Mouse (Mus musculus) cortical plate, adult 2 months (tissue): ENCODE data around the gene Lnx2. TPM values are rescaled to one million over a fixed set of nuclear protein-coding genes. Genes with fewer than 3 reads are reported as not detected.

Experiments
- H3K27ac ChIP-seq: fragments of 200-500 bp; 2 replicates; pipeline ENCODE4 v1.5.1; 2012; ENCODE audit warnings: low read length, control low read depth, inconsistent platforms; ENCODE audit not compliant: insufficient read depth
- H3K4me1 ChIP-seq: fragments of 200-500 bp; 2 replicates; pipeline ENCODE4 v1.6.1; 2011; ENCODE audit warnings: low read length; ENCODE audit not compliant: control insufficient read depth, insufficient read depth
- H3K4me3 ChIP-seq: fragments of 200-500 bp; 2 replicates; pipeline ENCODE4 v1.5.1; 2011; ENCODE audit warnings: mild to moderate bottlenecking, low read length, control low read depth; ENCODE audit not compliant: insufficient read depth
- CTCF ChIP-seq: fragments of 200-500 bp; IDR thresholded peaks from 2 replicates; pipeline ENCODE4 v1.5.1; 2011; ENCODE audit warnings: mild to moderate bottlenecking, control low read depth, low read length; ENCODE audit not compliant: insufficient read depth; ENCODE audit errors: extremely low read depth
- POLR2A ChIP-seq: fragments of 200-500 bp; IDR thresholded peaks from 2 replicates; pipeline ENCODE4 v1.6.1; 2011; ENCODE audit warnings: mild to moderate bottlenecking, low read length, control low read depth; ENCODE audit not compliant: insufficient read depth; ENCODE audit errors: extremely low read depth
- polyA plus RNA-seq: library from polyadenylated mRNA; depleted of rRNA; stranded (reverse); fragments of >200 nt; gene quantifications from 2 replicates; pipeline ENCODE4 v1.2.3, GENCODE M21; 2012; rRNA removed

Gene Lnx2
- polyA plus RNA-seq = 4.7 and 5.8 TPM in 2 replicates

- Histone ChIP-seq H3K27ac (peak within 1 kb of the TSS; percentile 60), H3K4me1 (peaks cover 3% of the 10 kb centered on the region; the same call in 1 of the 2 replicates), H3K4me3 (peak within 1 kb of the TSS; percentile 91)
- TF ChIP-seq POLR2A (peak; percentile 31; the same call in 1 of the 2 replicates), CTCF (0 out of 2 replicates have a peak, but pooled peaks have one; percentile 1)
Measured at GRCm38 (mm10) chr5:147076026-147076798, at the start of gene Lnx2. TSS of gene Lnx2 (minus strand) at chr5:147076586.

GRCm38 (mm10) chr5:147125542-147126185, 49.3 kb upstream of the Lnx2 start:
- TF ChIP-seq CTCF (no peak), POLR2A (no peak)
- H3K27ac ChIP-seq = no peak overlapping the region
- H3K4me1 ChIP-seq = no peaks in the 10 kb centered on the region
- H3K4me3 ChIP-seq = no peak overlapping the region

GRCm38 (mm10) chr5:147124794-147125193, 48.4 kb upstream of the Lnx2 start:
- no peak for TF ChIP-seq POLR2A
- TF ChIP-seq CTCF = no peak
- no peaks in the 10 kb centered on the region for H3K4me1 ChIP-seq
- H3K4me3 ChIP-seq = no peak overlapping the region
- no peak overlapping the region for H3K27ac ChIP-seq

GRCm38 (mm10) chr5:147121146-147121545, 44.8 kb upstream of the Lnx2 start:
- H3K4me3 ChIP-seq = no peak overlapping the region
- H3K27ac ChIP-seq = no peak overlapping the region
- no peak for TF ChIP-seq POLR2A
- TF ChIP-seq CTCF = 0 out of 2 replicates have a peak, but pooled peaks have one; percentile 10
- H3K4me1 ChIP-seq = no peaks in the 10 kb centered on the region

- TF ChIP-seq CTCF (no peak), POLR2A (no peak)
Measured at GRCm38 (mm10) chr5:147117027-147117426, 40.6 kb upstream of the Lnx2 start.

GRCm38 (mm10) chr5:147115631-147116030, 39.2 kb upstream of the Lnx2 start:
- TF ChIP-seq POLR2A (no peak), CTCF (no peak)

More at GRCm38 (mm10) chr5:147117027-147117426, 40.6 kb upstream of the Lnx2 start:
- H3K27ac ChIP-seq = no peak overlapping the region
- no peak overlapping the region for H3K4me3 ChIP-seq
- H3K4me1 ChIP-seq = no peaks in the 10 kb centered on the region

GRCm38 (mm10) chr5:147114738-147115137, 38.4 kb upstream of the Lnx2 start:
- no peak overlapping the region for H3K4me3 ChIP-seq
- H3K27ac ChIP-seq = no peak overlapping the region
- H3K4me1 ChIP-seq = no peaks in the 10 kb centered on the region
- TF ChIP-seq CTCF (no peak), POLR2A (no peak)

More at GRCm38 (mm10) chr5:147115631-147116030, 39.2 kb upstream of the Lnx2 start:
- no peak overlapping the region for H3K4me3 ChIP-seq
- H3K4me1 ChIP-seq = no peaks in the 10 kb centered on the region
- H3K27ac ChIP-seq = no peak overlapping the region

- Histone ChIP-seq H3K27ac (no peak overlapping the region), H3K4me3 (no peak overlapping the region), H3K4me1 (no peaks in the 10 kb centered on the region)
- TF ChIP-seq POLR2A (no peak), CTCF (no peak)
Measured at GRCm38 (mm10) chr5:147108861-147109591, 32.6 kb upstream of the Lnx2 start.

- no peak for TF ChIP-seq CTCF
- TF ChIP-seq POLR2A = no peak
- no peaks in the 10 kb centered on the region for H3K4me1 ChIP-seq
- no peak overlapping the region for H3K27ac ChIP-seq
- no peak overlapping the region for H3K4me3 ChIP-seq
Measured at GRCm38 (mm10) chr5:147107276-147107675, 30.9 kb upstream of the Lnx2 start.
